Mouse (Mus musculus) G1E (cell line): ENCODE data around the gene Inpp5a. TPM values are rescaled to one million over a fixed set of nuclear protein-coding genes. Genes with fewer than 3 reads are reported as not detected.

Experiments used
- ATAC-seq: 2 replicates; pipeline ENCODE4 v1.8.0; 2016; ENCODE audit warnings: mild to moderate bottlenecking; ENCODE audit not compliant: insufficient number of reproducible peaks, poor library complexity, low FRiP score, severe bottlenecking; ENCODE audit errors: extremely low read depth
- DNase-seq: peaks from one replicate; pipeline ENCODE4 v3.0.0; 2012; ENCODE audit warnings: low spot score
- H3K27me3 ChIP-seq: 2 replicates; pipeline ENCODE4 v1.6.1; 2012; ENCODE audit warnings: mild to moderate bottlenecking, low read length, inconsistent platforms; ENCODE audit not compliant: insufficient read depth
- H3K36me3 ChIP-seq: replicated peaks from 2 replicates; pipeline ENCODE3; 2012; ENCODE audit warnings: mild to moderate bottlenecking, inconsistent platforms
- H3K4me1 ChIP-seq: 2 replicates; pipeline ENCODE4 v1.6.1; 2012; ENCODE audit warnings: low read depth, low read length, inconsistent platforms, mixed read lengths; ENCODE audit not compliant: insufficient read depth
- H3K4me3 ChIP-seq: 2 replicates; pipeline ENCODE4 v1.5.1; 2012; ENCODE audit warnings: low read depth, mild to moderate bottlenecking, inconsistent platforms, low read length, moderate library complexity, mixed read lengths
- H3K9me3 ChIP-seq: replicated peaks from 2 replicates; pipeline ENCODE4 v1.6.1; 2012; ENCODE audit warnings: inconsistent platforms
- CTCF ChIP-seq: IDR thresholded peaks from 2 replicates; pipeline ENCODE4 v1.5.1; 2012; ENCODE audit warnings: low read depth, low read length, inconsistent platforms, mixed read lengths
- GATA1 ChIP-seq: IDR thresholded peaks from 2 replicates; pipeline ENCODE4 v1.6.1; 2012; ENCODE audit warnings: borderline replicate concordance, low read length, inconsistent platforms, mixed read lengths
- GATA2 ChIP-seq: IDR thresholded peaks from 2 replicates; pipeline ENCODE4 v1.6.1; 2012; ENCODE audit warnings: low read depth, low read length, inconsistent platforms, borderline replicate concordance
- POLR2AphosphoS5 ChIP-seq: IDR thresholded peaks from 2 replicates; pipeline ENCODE4 v1.6.1; 2012; ENCODE audit warnings: low read depth, low read length, inconsistent platforms; ENCODE audit not compliant: insufficient replicate concordance
- TAL1 ChIP-seq: conservative IDR thresholded peaks from 2 replicates; pipeline ENCODE4 v1.6.1; 2012; ENCODE audit warnings: low read depth, low read length, inconsistent platforms, mixed read lengths
- polyA plus RNA-seq: library from polyadenylated mRNA; stranded (reverse); fragments of >175 nt; gene quantifications from 2 replicates; pipeline ENCODE4 v1.2.3, GENCODE M21; 2012
- total RNA-seq, 2 experiments: library from RNA; stranded (forward) in 1 of 2; stranded (reverse) in 1 of 2; fragments of 200-1000 nt in 1 of 2; fragments of >200 nt in 1 of 2; fragmentation: Nextera tagmentation in 1 of 2; gene quantifications; 2 replicates each; pipeline ENCODE4 v1.2.3; 2014 to 2017

Gene Inpp5a
- total and polyA plus RNA-seq, 3 experiments = 1.2 to 5.6 (median 2.5) TPM

DNA sequence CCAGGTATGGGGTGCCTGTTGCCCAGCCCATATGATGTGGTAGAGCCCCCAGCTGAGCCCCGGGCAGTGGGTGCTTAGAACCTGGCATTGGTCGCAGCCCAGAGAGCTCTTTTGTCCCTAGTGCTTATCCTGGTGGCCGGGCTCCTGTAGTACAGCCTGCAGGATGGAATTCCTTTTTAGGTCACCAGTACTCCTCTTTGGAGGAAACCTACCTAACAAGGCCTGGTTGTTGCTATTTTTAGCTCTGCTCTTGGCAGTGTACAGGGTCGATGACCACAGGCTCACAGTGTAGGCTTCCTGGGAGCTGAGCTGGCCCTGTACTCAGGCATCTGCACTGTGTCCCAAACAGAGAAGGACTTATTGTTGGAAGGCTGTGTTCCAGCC, 79.0 kb downstream of the Inpp5a start:
- peaks cover 49% of the 10 kb centered on the region for H3K9me3 ChIP-seq
- no peak overlapping the region for H3K4me3 ChIP-seq
- ATAC-seq (no peak), DNase-seq (no peak)
- H3K27me3 ChIP-seq = no peaks in the 10 kb centered on the region
- TF ChIP-seq GATA2 = no peak
- H3K4me1 ChIP-seq = no peaks in the 10 kb centered on the region
- no peaks in the 10 kb centered on the region for H3K36me3 ChIP-seq

DNA sequence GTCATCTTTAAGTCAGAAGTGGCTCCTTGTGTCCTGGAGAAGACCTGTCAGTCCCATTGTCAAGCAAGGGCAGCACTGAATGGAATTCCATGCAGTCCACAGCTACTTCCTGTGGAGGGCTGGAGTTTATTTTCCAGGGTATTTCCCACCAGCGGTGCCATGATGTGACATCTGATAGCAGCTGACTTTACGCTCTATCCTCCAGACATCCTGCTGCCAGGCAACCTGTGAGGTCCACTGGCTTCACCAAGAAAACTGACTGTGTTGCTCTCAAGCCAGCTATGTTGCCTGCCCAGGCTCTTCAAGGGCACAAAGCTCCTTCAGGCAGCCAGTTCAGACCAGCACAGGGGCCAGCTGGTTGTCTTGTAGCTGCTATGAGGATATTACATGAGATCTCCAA, 79.5 kb downstream of the Inpp5a start:
- TF ChIP-seq CTCF (no peak), GATA2 (no peak), GATA1 (no peak), TAL1 (no peak), POLR2AphosphoS5 (no peak)
- Histone ChIP-seq H3K4me3 (no peak overlapping the region), H3K27me3 (no peaks in the 10 kb centered on the region), H3K4me1 (no peaks in the 10 kb centered on the region), H3K9me3 (peaks cover 52% of the 10 kb centered on the region), H3K36me3 (no peaks in the 10 kb centered on the region)
- ATAC-seq (no peak), DNase-seq (no peak)

DNA sequence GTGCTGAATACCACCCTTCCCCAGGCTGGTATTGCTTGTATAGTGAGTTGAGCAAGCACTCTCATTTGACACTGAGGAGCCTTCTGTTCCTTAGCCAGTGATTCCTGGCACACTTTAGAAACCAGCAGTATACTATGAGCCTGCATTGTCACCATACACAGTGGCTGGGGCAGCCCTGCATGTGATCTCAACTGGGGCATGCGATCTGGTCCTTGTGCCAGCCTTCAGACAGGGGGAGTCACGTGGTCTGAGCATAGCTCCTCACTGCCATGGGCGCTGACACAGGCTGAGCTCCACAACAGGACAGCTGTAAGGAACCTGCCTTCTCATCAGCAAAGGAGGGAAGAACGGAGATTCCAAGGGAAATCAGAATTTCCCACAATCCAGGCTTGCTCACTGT, 80.5 kb downstream of the Inpp5a start:
- no peak overlapping the region for H3K4me3 ChIP-seq
- ATAC-seq (no peak), DNase-seq (no peak)
- peaks cover 45% of the 10 kb centered on the region for H3K9me3 ChIP-seq
- H3K4me1 ChIP-seq = no peaks in the 10 kb centered on the region
- TF ChIP-seq POLR2AphosphoS5 = no peak
- TF ChIP-seq GATA2 = no peak
- no peak for TF ChIP-seq GATA1
- no peak for TF ChIP-seq CTCF
- TF ChIP-seq TAL1 = no peak
- H3K27me3 ChIP-seq = no peaks in the 10 kb centered on the region
- H3K36me3 ChIP-seq = no peaks in the 10 kb centered on the region

DNA sequence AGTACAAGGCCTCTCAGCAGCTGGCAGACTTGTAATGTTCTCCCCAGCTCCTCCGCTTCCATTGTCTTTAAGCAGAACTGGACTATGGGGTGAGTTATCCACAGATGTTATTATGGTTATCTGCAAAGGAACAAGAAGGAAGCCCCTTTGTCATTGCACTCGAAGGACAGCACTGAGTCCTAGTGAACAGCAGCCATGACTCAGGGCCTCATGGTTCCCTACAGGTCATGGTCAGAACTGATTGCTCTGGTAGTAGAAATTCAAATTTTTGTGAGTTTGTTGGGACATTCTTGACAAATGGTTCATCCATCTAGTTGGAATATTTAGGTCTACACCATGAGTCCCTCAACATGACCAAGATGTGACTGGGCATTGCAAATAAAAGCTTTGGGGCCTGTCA, 81.6 kb downstream of the Inpp5a start:
- no peak overlapping the region for H3K4me3 ChIP-seq
- no peaks in the 10 kb centered on the region for H3K27me3 ChIP-seq
- TF ChIP-seq POLR2AphosphoS5 (no peak), GATA2 (no peak), GATA1 (no peak), CTCF (no peak), TAL1 (no peak)
- H3K36me3 ChIP-seq = no peaks in the 10 kb centered on the region
- DNase-seq (no peak), ATAC-seq (no peak)
- H3K9me3 ChIP-seq = peaks cover 47% of the 10 kb centered on the region
- H3K4me1 ChIP-seq = no peaks in the 10 kb centered on the region

DNA sequence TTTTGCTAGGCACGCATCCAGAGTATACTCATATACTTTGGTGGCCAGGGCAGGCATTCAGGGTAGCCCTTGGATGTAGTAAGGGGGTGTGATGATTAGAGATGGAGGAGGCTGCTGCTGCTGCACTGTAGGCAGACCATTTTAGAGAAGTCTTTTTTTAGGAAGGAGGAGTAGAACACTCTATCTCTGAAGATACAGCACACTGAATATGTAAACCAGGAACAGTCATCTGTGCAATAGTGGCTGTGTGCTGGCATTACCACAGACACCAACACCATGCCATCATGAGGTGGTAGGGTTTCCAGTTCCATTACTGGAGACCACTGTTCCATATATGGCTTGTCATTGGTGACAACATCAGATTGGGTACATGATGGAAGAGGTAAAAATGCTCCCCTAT, 83.1 kb downstream of the Inpp5a start:
- no peak for ATAC-seq
- H3K27me3 ChIP-seq = no peaks in the 10 kb centered on the region
- peaks cover 50% of the 10 kb centered on the region for H3K9me3 ChIP-seq
- no peaks in the 10 kb centered on the region for H3K4me1 ChIP-seq
- DNase-seq = no peak
- H3K36me3 ChIP-seq = no peaks in the 10 kb centered on the region
- no peak for TF ChIP-seq POLR2AphosphoS5
- no peak for TF ChIP-seq GATA1
- no peak for TF ChIP-seq GATA2
- no peak overlapping the region for H3K4me3 ChIP-seq

DNA sequence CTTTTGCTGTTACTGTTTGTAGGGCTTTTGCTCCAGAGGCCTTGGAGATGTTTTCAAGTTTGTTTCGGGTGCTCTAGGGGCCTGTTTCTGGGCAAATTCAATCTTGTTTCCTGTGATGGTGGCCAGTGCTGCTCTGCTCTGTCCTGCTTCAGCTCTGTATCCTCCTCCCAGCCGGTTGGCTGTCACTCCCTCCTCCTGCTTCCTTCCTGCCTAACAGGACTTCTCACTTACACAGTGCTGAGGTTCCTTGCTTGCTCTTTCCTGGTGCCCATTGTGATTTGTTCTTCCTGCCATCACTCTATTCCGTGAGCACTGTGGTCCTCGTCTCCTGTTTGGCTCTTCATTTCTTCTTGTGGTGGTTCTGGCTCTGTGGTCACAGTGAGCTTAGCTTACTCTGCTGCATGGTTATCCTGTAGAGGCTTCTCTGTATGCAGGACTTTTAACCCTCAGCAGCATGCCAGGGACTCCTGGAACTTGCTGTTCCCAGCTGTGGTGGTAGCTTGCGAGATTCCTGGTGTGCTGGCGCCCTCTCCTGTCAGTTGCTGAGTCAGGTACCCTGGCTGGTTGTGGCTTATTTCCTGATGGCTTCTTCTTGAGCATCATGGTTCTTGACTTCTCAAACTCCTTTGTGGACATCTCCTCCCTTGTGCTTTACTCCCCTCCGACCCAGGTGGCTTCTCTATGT, 84.1 kb downstream of the Inpp5a start:
- H3K4me3 ChIP-seq = no peak overlapping the region
- ATAC-seq = no peak
- TF ChIP-seq GATA1 (no peak), POLR2AphosphoS5 (no peak), GATA2 (no peak), TAL1 (no peak), CTCF (no peak)
- H3K9me3 ChIP-seq = peaks cover 46% of the 10 kb centered on the region
- H3K4me1 ChIP-seq = no peaks in the 10 kb centered on the region
- no peaks in the 10 kb centered on the region for H3K27me3 ChIP-seq
- peak; percentile 4 for DNase-seq
- no peaks in the 10 kb centered on the region for H3K36me3 ChIP-seq

DNA sequence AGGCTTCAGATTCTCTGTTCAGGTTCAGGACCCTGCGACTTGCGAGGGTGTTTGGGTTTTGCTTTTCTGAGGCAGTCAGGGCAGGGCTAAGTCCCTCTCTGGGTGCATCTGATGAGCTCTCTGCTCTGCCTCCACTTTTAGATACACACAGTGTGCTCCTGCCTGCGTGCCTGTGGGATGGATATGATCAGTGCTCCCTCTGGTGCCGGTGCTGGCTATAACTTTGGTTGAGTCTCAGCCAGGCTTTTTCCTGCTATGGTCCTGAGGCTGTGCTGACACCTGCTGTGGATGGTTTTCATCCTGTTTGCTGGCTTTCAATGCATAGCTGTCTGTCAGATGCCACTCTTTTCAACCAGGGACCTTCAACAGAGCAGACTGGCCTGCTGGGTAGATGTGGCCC, 87.0 kb downstream of the Inpp5a start:
- Histone ChIP-seq H3K4me3 (no peak overlapping the region), H3K27me3 (no peaks in the 10 kb centered on the region), H3K36me3 (no peaks in the 10 kb centered on the region), H3K9me3 (peaks cover 39% of the 10 kb centered on the region), H3K4me1 (no peaks in the 10 kb centered on the region)
- TF ChIP-seq CTCF = no peak
- TF ChIP-seq GATA1 = no peak
- no peak for TF ChIP-seq POLR2AphosphoS5
- no peak for TF ChIP-seq TAL1
- no peak for TF ChIP-seq GATA2
- ATAC-seq = no peak
- no peak for DNase-seq
